Mouse (Mus musculus) forebrain, embryonic 16.5 days (tissue): Measurements from ENCODE around the gene Hist1h2ba. TPM values are rescaled to one million over a fixed set of nuclear protein-coding genes. Genes with fewer than 3 reads are reported as not detected.

Experiments used
- ATAC-seq: fragments of 200-750 bp; cut with Nextera tagmentation; 2 replicates; pipeline ENCODE4 v1.8.0; 2017; ENCODE audit warnings: mild to moderate bottlenecking, moderate library complexity
- H3K27ac ChIP-seq: fragments of 300-500 bp; sonication (generic); 2 replicates; pipeline ENCODE4 v1.5.1; 2014; ENCODE audit warnings: low read length, control low read depth
- H3K27me3 ChIP-seq: fragments of 300-500 bp; sonication (generic); replicated peaks from 2 replicates; pipeline ENCODE4 v1.6.1; 2014; ENCODE audit warnings: low read length; ENCODE audit not compliant: control insufficient read depth, insufficient read depth
- H3K36me3 ChIP-seq: fragments of 300-500 bp; sonication (generic); 2 replicates; pipeline ENCODE4 v1.6.1; 2014; ENCODE audit not compliant: control insufficient read depth, insufficient read depth
- H3K4me1 ChIP-seq: fragments of 300-500 bp; sonication (generic); replicated peaks from 2 replicates; pipeline ENCODE4 v1.6.1; 2014; ENCODE audit warnings: low read length; ENCODE audit not compliant: control insufficient read depth, insufficient read depth
- H3K4me2 ChIP-seq: fragments of 300-500 bp; sonication (generic); 2 replicates; pipeline ENCODE4 v1.6.1; 2014; ENCODE audit warnings: mild to moderate bottlenecking, low read length, control low read depth
- H3K4me3 ChIP-seq: fragments of 300-500 bp; sonication (generic); replicated peaks from 2 replicates; pipeline ENCODE4 v1.5.1; 2014; ENCODE audit warnings: mild to moderate bottlenecking, low read length, control low read depth
- H3K9ac ChIP-seq: fragments of 300-500 bp; sonication (generic); replicated peaks from 2 replicates; pipeline ENCODE4 v1.6.1; 2014; ENCODE audit warnings: low read depth, low read length, control low read depth
- H3K9me3 ChIP-seq: fragments of 300-500 bp; sonication (generic); 2 replicates; pipeline ENCODE4 v1.6.1; 2016; ENCODE audit warnings: low read length; ENCODE audit not compliant: control insufficient read depth
- WGBS: fragments of 180-500 bp; shearing (Covaris S2); extraction: QIAGEN DNeasy Blood & Tissue Kit; methylation state at CpG from one replicate; pipeline ENCODE4 v1.1.7; 2014; 5-methylcytosine and 5-hydroxymethylcytosine counted together
- microRNA-seq: library from miRNA; unstranded; fragments of <30 nt; microRNA quantifications from one replicate; pipeline ENCODE4, GENCODE M21; 2017
- polyA plus RNA-seq: library from polyadenylated mRNA; unstranded; fragments of >200 nt; fragmentation: Nextera tagmentation; extraction: Ambion mirVana; gene quantifications from 2 replicates; pipeline ENCODE4 v1.2.1, GENCODE M21; 2015

Gene Hist1h2ba
- polyA plus RNA-seq, 1 experiment from 2014 or later, result not detected

DNA sequence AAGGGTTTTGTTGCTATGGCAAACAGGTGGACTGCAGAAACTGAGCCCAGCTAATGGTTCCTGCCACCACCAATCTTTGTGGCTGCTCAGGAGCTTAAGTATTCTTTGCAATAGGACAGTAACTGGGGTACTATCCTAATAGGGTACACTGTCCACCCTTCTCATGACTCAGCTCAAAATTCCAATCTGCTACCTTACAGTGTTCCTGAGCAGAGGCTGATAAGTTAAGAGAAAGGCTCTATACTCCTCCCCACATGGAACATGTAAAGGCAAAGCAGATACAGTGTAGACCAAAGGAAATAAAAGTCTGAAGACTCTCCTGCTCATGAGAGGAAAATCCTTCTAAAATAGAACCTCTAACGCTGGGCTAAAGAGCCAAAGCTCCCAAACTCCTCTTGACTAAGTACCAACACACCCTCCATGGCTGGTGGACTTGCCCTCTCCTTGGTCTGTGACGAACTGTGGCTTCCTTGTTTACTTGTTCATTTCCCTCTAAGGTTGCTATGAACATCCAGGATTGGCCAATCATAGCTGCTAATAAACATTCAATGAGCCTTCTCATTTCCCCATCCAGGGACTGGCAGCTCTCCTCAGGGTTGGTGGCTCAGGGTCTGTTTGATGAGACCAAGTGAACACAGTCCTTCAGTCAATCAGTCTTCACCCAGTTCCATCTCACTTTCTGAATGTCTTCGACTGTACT lies 46.8 kb downstream of the Hist1h2ba start:
- WGBS, result 78% methylated on average over 3 of the region's 3 CpGs

DNA sequence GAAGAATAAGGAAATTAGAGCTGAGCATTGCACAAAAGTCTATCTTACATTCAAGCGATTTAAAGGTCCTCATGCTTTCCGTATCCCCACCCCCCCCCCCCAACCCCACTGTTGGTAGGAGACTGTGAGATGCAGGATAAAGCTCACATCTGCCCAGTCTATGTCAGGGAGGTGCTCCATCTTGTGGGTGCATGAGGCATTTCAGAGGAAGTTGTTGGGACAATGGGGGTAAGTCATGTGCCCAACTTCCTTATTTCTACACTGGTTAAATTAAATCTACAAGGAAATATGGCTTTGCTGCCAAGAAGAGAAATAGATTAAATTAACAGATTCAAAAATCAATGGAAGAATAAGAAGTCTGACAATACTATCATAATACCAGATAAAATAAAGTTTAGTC lies 48.4 kb downstream of the Hist1h2ba start:
- Histone ChIP-seq H3K27ac (no peak overlapping the region), H3K4me1 (no peaks in the 10 kb centered on the region), H3K9ac (no peak overlapping the region), H3K4me2 (no peak overlapping the region), H3K36me3 (no peaks in the 10 kb centered on the region), H3K27me3 (no peaks in the 10 kb centered on the region), H3K4me3 (no peak overlapping the region), H3K9me3 (no peaks in the 10 kb centered on the region)
- 32% methylated on average over 2 of the region's 2 CpGs for WGBS
- peak; percentile 57; the same call in 1 of the 2 replicates for ATAC-seq

More for the DNA sequence above, 46.8 kb downstream of the Hist1h2ba start:
- Histone ChIP-seq H3K4me3 (no peak overlapping the region), H3K4me2 (no peak overlapping the region), H3K27ac (no peak overlapping the region), H3K4me1 (no peaks in the 10 kb centered on the region), H3K36me3 (no peaks in the 10 kb centered on the region), H3K9me3 (no peaks in the 10 kb centered on the region), H3K9ac (no peak overlapping the region), H3K27me3 (no peaks in the 10 kb centered on the region)
- no peak for ATAC-seq

Small RNA genes lying within 50 kb of the gene (microRNA-seq; reads per million reads assigned to microRNA genes)
- gene Gm44344, result not detected

Other genes starting within 250 kb of the Hist1h2ba start
- 27.2 and 35.5 TPM in 2 replicates for gene Hist1h2bc, start 250.0 kb downstream of the Hist1h2ba start, polyA plus RNA-seq
- not detected in 2 replicates for gene Hist1h1t, start 238.3 kb downstream of the Hist1h2ba start, polyA plus RNA-seq
- gene Hist1h4c, start 235.7 kb downstream of the Hist1h2ba start, polyA plus RNA-seq, result 2.1 and 2.2 TPM in 2 replicates
- 2.1 and 3.3 TPM in 2 replicates for gene Hfe, start 223.3 kb downstream of the Hist1h2ba start, polyA plus RNA-seq
- gene Hist1h1c, start 195.3 kb downstream of the Hist1h2ba start, polyA plus RNA-seq, result 16.7 and 22.7 TPM in 2 replicates
- 1.6 and 2.0 TPM in 2 replicates for gene Hist1h3c, start 188.6 kb downstream of the Hist1h2ba start, polyA plus RNA-seq
- 0.86 and 0.95 TPM in 2 replicates for gene Hist1h2bb, start 187.4 kb downstream of the Hist1h2ba start, polyA plus RNA-seq
- 14.5 and 16.2 TPM in 2 replicates for gene Hist1h2ab, start 183.0 kb downstream of the Hist1h2ba start, polyA plus RNA-seq
- 4.9 and 6.7 TPM in 2 replicates for gene Hist1h3b, start 181.9 kb downstream of the Hist1h2ba start, polyA plus RNA-seq
- 1.5 TPM in 1 of 2 replicates, not detected in the other for gene Hist1h4b, start 177.1 kb downstream of the Hist1h2ba start, polyA plus RNA-seq
- not detected in 2 replicates for gene Hist1h4a, start 172.9 kb downstream of the Hist1h2ba start, polyA plus RNA-seq
- 1.5 and 1.9 TPM in 2 replicates for gene Hist1h3a, start 171.8 kb downstream of the Hist1h2ba start, polyA plus RNA-seq
- 0.70 and 1.0 TPM in 2 replicates for gene Hist1h1a, start 170.5 kb downstream of the Hist1h2ba start, polyA plus RNA-seq
- not detected in 2 replicates for gene Trim38, start 164.2 kb downstream of the Hist1h2ba start, polyA plus RNA-seq
- not detected in 2 replicates for gene Slc17a2, start 127.2 kb downstream of the Hist1h2ba start, polyA plus RNA-seq
- gene Slc17a3, start 94.7 kb downstream of the Hist1h2ba start, polyA plus RNA-seq, result not detected in 2 replicates
- not detected in 2 replicates for gene Slc17a1, start 66.4 kb downstream of the Hist1h2ba start, polyA plus RNA-seq
- gene Slc17a4, start 19.1 kb downstream of the Hist1h2ba start, polyA plus RNA-seq, result not detected in 2 replicates
- gene Hist1h2aa, start 306 bp upstream of the Hist1h2ba start, polyA plus RNA-seq, result not detected in 2 replicates
- 1.9 and 3.7 TPM in 2 replicates for gene Scgn, start 57.1 kb upstream of the Hist1h2ba start, polyA plus RNA-seq